Mouse (Mus musculus): ENCODE measurements around the gene I0C0044D17Rik. TPM values are rescaled to one million over a fixed set of nuclear protein-coding genes. Genes with fewer than 3 reads are reported as not detected.

The I0C0044D17Rik gene
- polyA plus RNA-seq, 1 experiment = not detected

GRCm38 (mm10) chr4:98795241-98795640 is 28.4 kb downstream of the I0C0044D17Rik start:
- H3K4me3 ChIP-seq (ENCODE audit: insufficient read depth, poor library complexity, severe bottlenecking) = no peak overlapping the region
- TF ChIP-seq CEBPB (IDR thresholded peaks at IDR 0.05; ENCODE audit: low read depth) = no peak
- no peak for TF ChIP-seq MAX (IDR thresholded peaks at IDR 0.05)
- TF ChIP-seq CTCF (IDR thresholded peaks at IDR 0.05; ENCODE audit: control insufficient read depth, insufficient read depth, insufficient read length) = no peak
- TF ChIP-seq MYOG (IDR thresholded peaks at IDR 0.05; ENCODE audit: control insufficient read depth, extremely low read depth, insufficient read length) = no peak
- no peak for TF ChIP-seq FOSL1 (IDR thresholded peaks at IDR 0.05; ENCODE audit: insufficient read depth, low read length, poor library complexity, severe bottlenecking)
- H3K79me2 ChIP-seq (ENCODE audit: control insufficient read depth, insufficient read depth) = no peaks in the 10 kb centered on the region
- no peaks in the 10 kb centered on the region for H3K36me3 ChIP-seq (ENCODE audit: control insufficient read depth, insufficient read depth)
- no peaks in the 10 kb centered on the region for H3K79me3 ChIP-seq (ENCODE audit: low read depth)
- no peak overlapping the region for H3ac ChIP-seq (ENCODE audit: control insufficient read depth, insufficient read length, low read depth)
- no peaks in the 10 kb centered on the region for H3K27me3 ChIP-seq (ENCODE audit: control insufficient read depth, insufficient read depth, insufficient read length)

- Histone ChIP-seq H3K27me3 (ENCODE audit: control insufficient read depth, insufficient read depth, insufficient read length) (no peaks in the 10 kb centered on the region), H3K79me3 (ENCODE audit: low read depth) (no peaks in the 10 kb centered on the region), H3ac (ENCODE audit: control insufficient read depth, insufficient read length, low read depth) (no peak overlapping the region), H3K4me3 (ENCODE audit: insufficient read depth, poor library complexity, severe bottlenecking) (no peak overlapping the region), H3K79me2 (ENCODE audit: control insufficient read depth, insufficient read depth) (no peaks in the 10 kb centered on the region), H3K36me3 (ENCODE audit: control insufficient read depth, insufficient read depth) (no peaks in the 10 kb centered on the region)
- no peak for TF ChIP-seq MYOG (IDR thresholded peaks at IDR 0.05; ENCODE audit: control insufficient read depth, extremely low read depth, insufficient read length)
- no peak for TF ChIP-seq FOSL1 (IDR thresholded peaks at IDR 0.05; ENCODE audit: insufficient read depth, low read length, poor library complexity, severe bottlenecking)
- TF ChIP-seq CTCF (IDR thresholded peaks at IDR 0.05; ENCODE audit: control insufficient read depth, insufficient read depth, insufficient read length) = no peak
- TF ChIP-seq MAX (IDR thresholded peaks at IDR 0.05) = no peak
- no peak for TF ChIP-seq USF1 (IDR thresholded peaks at IDR 0.05; ENCODE audit: low read depth)
- no peak for TF ChIP-seq MYOD1 (IDR thresholded peaks at IDR 0.05; ENCODE audit: control insufficient read depth, insufficient read length, low read depth)
- TF ChIP-seq CEBPB (IDR thresholded peaks at IDR 0.05; ENCODE audit: low read depth) = no peak
These were observed 30.2 kb downstream of the I0C0044D17Rik start for GRCm38 (mm10) chr4:98793486-98793885.

GRCm38 (mm10) chr4:98790721-98791120 is 32.9 kb downstream of the I0C0044D17Rik start:
- Histone ChIP-seq H3ac (ENCODE audit: control insufficient read depth, insufficient read length, low read depth) (no peak overlapping the region), H3K36me3 (ENCODE audit: control insufficient read depth, insufficient read depth) (no peaks in the 10 kb centered on the region), H3K79me2 (ENCODE audit: control insufficient read depth, insufficient read depth) (no peaks in the 10 kb centered on the region), H3K27me3 (ENCODE audit: control insufficient read depth, insufficient read depth, insufficient read length) (no peaks in the 10 kb centered on the region), H3K79me3 (ENCODE audit: low read depth) (no peaks in the 10 kb centered on the region), H3K4me3 (ENCODE audit: insufficient read depth, poor library complexity, severe bottlenecking) (no peak overlapping the region)
- no peak for TF ChIP-seq FOSL1 (IDR thresholded peaks at IDR 0.05; ENCODE audit: insufficient read depth, low read length, poor library complexity, severe bottlenecking)
- TF ChIP-seq MYOG (IDR thresholded peaks at IDR 0.05; ENCODE audit: control insufficient read depth, extremely low read depth, insufficient read length) = no peak
- TF ChIP-seq CTCF (IDR thresholded peaks at IDR 0.05; ENCODE audit: control insufficient read depth, insufficient read depth, insufficient read length) = no peak
- TF ChIP-seq MYOD1 (IDR thresholded peaks at IDR 0.05; ENCODE audit: control insufficient read depth, insufficient read length, low read depth) = no peak
- TF ChIP-seq USF1 (IDR thresholded peaks at IDR 0.05; ENCODE audit: low read depth) = no peak
- TF ChIP-seq CEBPB (IDR thresholded peaks at IDR 0.05; ENCODE audit: low read depth) = no peak
- no peak for TF ChIP-seq MAX (IDR thresholded peaks at IDR 0.05)

DNA sequence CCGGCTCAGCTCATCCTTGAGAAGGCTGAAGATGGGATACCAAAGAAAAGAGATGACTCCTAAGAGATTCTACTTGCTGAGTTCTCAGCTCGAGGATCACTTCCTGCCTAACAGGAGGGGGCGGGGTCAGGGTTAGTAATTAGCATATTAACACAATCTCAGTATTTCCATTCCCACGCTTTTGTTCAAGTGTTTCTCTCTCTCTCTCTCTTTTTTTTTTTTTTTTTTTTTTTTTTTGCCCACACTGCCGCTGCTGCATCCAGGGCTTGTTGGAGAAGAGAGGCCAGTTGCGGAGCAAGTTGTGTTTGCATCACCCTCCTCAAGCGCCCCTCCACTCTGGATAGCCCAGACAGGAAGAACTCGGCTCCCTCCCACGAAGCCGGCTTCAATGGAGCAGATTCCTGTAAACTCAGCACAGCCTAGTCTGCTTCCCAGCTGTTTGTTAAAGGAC is 33.8 kb downstream of the I0C0044D17Rik start:
- Histone ChIP-seq H3K79me2 (ENCODE audit: control insufficient read depth, insufficient read depth) (no peaks in the 10 kb centered on the region), H3K79me3 (ENCODE audit: low read depth) (no peaks in the 10 kb centered on the region), H3K4me3 (ENCODE audit: insufficient read depth, poor library complexity, severe bottlenecking) (no peak overlapping the region), H3K27me3 (ENCODE audit: control insufficient read depth, insufficient read depth, insufficient read length) (no peaks in the 10 kb centered on the region), H3K36me3 (ENCODE audit: control insufficient read depth, insufficient read depth) (no peaks in the 10 kb centered on the region), H3ac (ENCODE audit: control insufficient read depth, insufficient read length, low read depth) (no peak overlapping the region)
- TF ChIP-seq MYOG (IDR thresholded peaks at IDR 0.05; ENCODE audit: control insufficient read depth, extremely low read depth, insufficient read length) (no peak), MAX (IDR thresholded peaks at IDR 0.05) (no peak), FOSL1 (IDR thresholded peaks at IDR 0.05; ENCODE audit: insufficient read depth, low read length, poor library complexity, severe bottlenecking) (no peak), USF1 (IDR thresholded peaks at IDR 0.05; ENCODE audit: low read depth) (no peak), CEBPB (IDR thresholded peaks at IDR 0.05; ENCODE audit: low read depth) (no peak), CTCF (IDR thresholded peaks at IDR 0.05; ENCODE audit: control insufficient read depth, insufficient read depth, insufficient read length) (no peak)

DNA sequence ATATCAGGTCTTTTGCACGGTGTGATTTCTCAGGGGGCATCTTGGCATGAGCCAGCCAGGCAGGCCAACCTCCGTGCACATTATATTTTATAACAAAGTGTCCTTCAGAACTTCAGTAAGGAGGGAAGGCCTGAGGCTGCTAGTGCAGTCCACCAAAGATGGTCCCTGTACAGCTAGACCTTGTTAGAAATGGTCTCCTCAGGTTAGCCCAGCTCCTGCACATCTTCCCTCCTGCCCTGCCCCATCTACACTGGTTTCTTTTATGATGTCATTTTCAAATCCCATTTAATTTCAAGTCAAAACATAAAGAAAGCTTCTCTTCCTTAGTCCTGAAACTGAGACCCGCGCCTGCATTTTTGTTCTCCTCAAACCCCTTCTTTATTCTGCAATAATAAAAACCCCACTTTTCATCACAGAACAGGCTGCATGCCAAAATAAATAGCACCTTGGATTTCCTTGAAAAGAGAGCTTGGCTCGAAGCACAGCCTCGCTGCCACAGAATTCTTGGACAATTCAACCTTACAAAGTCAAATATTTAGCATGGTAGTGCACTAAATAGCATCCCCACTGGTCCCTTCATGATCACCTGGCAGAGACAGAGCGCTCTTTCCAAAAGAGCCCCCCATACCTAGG is 34.4 kb downstream of the I0C0044D17Rik start:
- Histone ChIP-seq H3K79me2 (ENCODE audit: control insufficient read depth, insufficient read depth) (no peaks in the 10 kb centered on the region), H3ac (ENCODE audit: control insufficient read depth, insufficient read length, low read depth) (no peak overlapping the region), H3K27me3 (ENCODE audit: control insufficient read depth, insufficient read depth, insufficient read length) (no peaks in the 10 kb centered on the region), H3K36me3 (ENCODE audit: control insufficient read depth, insufficient read depth) (no peaks in the 10 kb centered on the region), H3K4me3 (ENCODE audit: insufficient read depth, poor library complexity, severe bottlenecking) (no peak overlapping the region), H3K79me3 (ENCODE audit: low read depth) (no peaks in the 10 kb centered on the region)
- no peak for TF ChIP-seq CTCF (IDR thresholded peaks at IDR 0.05; ENCODE audit: control insufficient read depth, insufficient read depth, insufficient read length)
- no peak for TF ChIP-seq MYOD1 (IDR thresholded peaks at IDR 0.05; ENCODE audit: control insufficient read depth, insufficient read length, low read depth)
- no peak for TF ChIP-seq MYOG (IDR thresholded peaks at IDR 0.05; ENCODE audit: control insufficient read depth, extremely low read depth, insufficient read length)
- TF ChIP-seq CEBPB (IDR thresholded peaks at IDR 0.05; ENCODE audit: low read depth) = no peak
- no peak for TF ChIP-seq USF1 (IDR thresholded peaks at IDR 0.05; ENCODE audit: low read depth)
- no peak for TF ChIP-seq FOSL1 (IDR thresholded peaks at IDR 0.05; ENCODE audit: insufficient read depth, low read length, poor library complexity, severe bottlenecking)
- no peak for TF ChIP-seq MAX (IDR thresholded peaks at IDR 0.05)

Data from C2C12 (cell line).